Mouse (Mus musculus) right cerebral cortex, postnatal 4 days (tissue): ENCODE measurements around the gene Pabpn1.

Experiments used
- DNase-seq: peaks from one replicate; pipeline ENCODE4 v3.0.0-alpha.2; 2022

Gene Pabpn1

GRCm38 (mm10) chr14:54892200-54892599 lies at the start of gene Pabpn1:
Gene Pabpn1, plus strand, starts transcription at chr14:54892500.
- DNase-seq, result no peak

- no peak for DNase-seq
Observed at GRCm38 (mm10) chr14:54843461-54843860, 48.8 kb upstream of the Pabpn1 start.

- DNase-seq, result no peak
Observed at GRCm38 (mm10) chr14:54855726-54856125, 36.6 kb upstream of the Pabpn1 start.

- DNase-seq, result no peak
Observed at GRCm38 (mm10) chr14:54856703-54857102, 35.6 kb upstream of the Pabpn1 start.

- no peak for DNase-seq
Observed at GRCm38 (mm10) chr14:54857891-54858290, 34.4 kb upstream of the Pabpn1 start.

- DNase-seq, result peak; percentile 70
Observed at GRCm38 (mm10) chr14:54860511-54860910, 31.8 kb upstream of the Pabpn1 start.

- peak; percentile 87 for DNase-seq
Observed at GRCm38 (mm10) chr14:54863501-54864312, 28.6 kb upstream of the Pabpn1 start.

GRCm38 (mm10) chr14:54864313-54865036 lies 27.8 kb upstream of the Pabpn1 start:
- DNase-seq, result no peak

- no peak for DNase-seq
Observed at GRCm38 (mm10) chr14:54865626-54866025, 26.7 kb upstream of the Pabpn1 start.

GRCm38 (mm10) chr14:54866268-54866667 lies 26.0 kb upstream of the Pabpn1 start:
- no peak for DNase-seq

- DNase-seq, result peak; percentile 37
Observed at GRCm38 (mm10) chr14:54866936-54867335, 25.4 kb upstream of the Pabpn1 start.

- DNase-seq, result no peak
Observed at GRCm38 (mm10) chr14:54868026-54868425, 24.3 kb upstream of the Pabpn1 start.

GRCm38 (mm10) chr14:54870861-54871260 lies 21.4 kb upstream of the Pabpn1 start, which contains the start of gene Homez:
Gene Homez, minus strand, starts transcription at chr14:54870961.
- DNase-seq, result no peak

GRCm38 (mm10) chr14:54874165-54874564 lies 18.1 kb upstream of the Pabpn1 start:
- DNase-seq, result no peak

- DNase-seq, result no peak
Observed at GRCm38 (mm10) chr14:54875844-54876538, 16.3 kb upstream of the Pabpn1 start.

GRCm38 (mm10) chr14:54876539-54877047 lies 15.7 kb upstream of the Pabpn1 start:
- DNase-seq, result peak; percentile 88

- peak; percentile 60 for DNase-seq
Observed at GRCm38 (mm10) chr14:54877048-54877715, 15.1 kb upstream of the Pabpn1 start, which contains the start of gene Ppp1r3e. Gene Ppp1r3e, minus strand, starts transcription at chr14:54877550.

GRCm38 (mm10) chr14:54883154-54884021 lies 8.9 kb upstream of the Pabpn1 start, which contains the start of the genes Bcl2l2 and Gm20521:
Gene Bcl2l2, plus strand, starts transcription at chr14:54883377.
Gene Gm20521, plus strand, starts transcription at chr14:54883441.
- DNase-seq, result peak; percentile 87

GRCm38 (mm10) chr14:54884022-54884712 lies 8.1 kb upstream of the Pabpn1 start:
- no peak for DNase-seq

GRCm38 (mm10) chr14:54885309-54885708 lies 7.0 kb upstream of the Pabpn1 start:
- no peak for DNase-seq
